Mouse (Mus musculus) stomach, embryonic 16.5 days (tissue): ENCODE measurements around the gene Hcrtr2. TPM values are rescaled to one million over a fixed set of nuclear protein-coding genes. Genes with fewer than 3 reads are reported as not detected.
A peak's percentile ranks its signal among the peaks of the same experiment; 100 is the strongest.

ENCODE experiments used
- ATAC-seq: fragments of 200-750 bp; cut with Nextera tagmentation; 2 replicates; pipeline ENCODE4 v1.8.0; 2017; ENCODE audit warnings: moderate number of reproducible peaks, moderate TSS enrichment; ENCODE audit not compliant: insufficient read depth, low FRiP score
- H3K27ac ChIP-seq: fragments of 300-500 bp; sonication (generic); 2 replicates; pipeline ENCODE4 v1.5.1; 2014; ENCODE audit warnings: low read length
- H3K27me3 ChIP-seq: fragments of 300-500 bp; sonication (generic); 2 replicates; pipeline ENCODE4 v1.6.1; 2014; ENCODE audit warnings: low read length, control low read depth, mixed read lengths; ENCODE audit not compliant: control insufficient read depth, insufficient read depth
- H3K36me3 ChIP-seq: fragments of 300-500 bp; sonication (generic); 2 replicates; pipeline ENCODE4 v1.6.1; 2014; ENCODE audit warnings: low read length; ENCODE audit not compliant: control insufficient read depth, insufficient read depth
- H3K4me1 ChIP-seq: fragments of 300-500 bp; sonication (generic); 2 replicates; pipeline ENCODE4 v1.6.1; 2014; ENCODE audit warnings: low read length, control low read depth, mixed read lengths; ENCODE audit not compliant: control insufficient read depth, insufficient read depth
- H3K4me2 ChIP-seq: fragments of 300-500 bp; sonication (generic); 2 replicates; pipeline ENCODE4 v1.6.1; 2014; ENCODE audit warnings: low read depth, low read length, mixed read lengths
- H3K4me3 ChIP-seq: fragments of 300-500 bp; sonication (generic); replicated peaks from 2 replicates; pipeline ENCODE4 v1.5.1; 2014; ENCODE audit warnings: mild to moderate bottlenecking, low read length
- H3K9ac ChIP-seq: fragments of 300-500 bp; sonication (generic); 2 replicates; pipeline ENCODE4 v1.6.1; 2014; ENCODE audit warnings: low read length
- H3K9me3 ChIP-seq: fragments of 300-500 bp; sonication (generic); replicated peaks from 2 replicates; pipeline ENCODE4 v1.6.1; 2016; ENCODE audit warnings: low read length, control low read depth; ENCODE audit not compliant: control insufficient read depth
- WGBS: fragments of 180-500 bp; shearing (Covaris S2); extraction: QIAGEN DNeasy Blood & Tissue Kit; methylation state at CpG from one replicate; pipeline ENCODE4 v1.1.7; 2014; 5-methylcytosine and 5-hydroxymethylcytosine counted together
- polyA plus RNA-seq: library from polyadenylated mRNA; unstranded; fragments of >200 nt; fragmentation: Nextera tagmentation; extraction: Ambion mirVana; gene quantifications from 2 replicates; pipeline ENCODE4 v1.2.1, GENCODE M21; 2015

Hcrtr2 gene
- polyA plus RNA-seq, 1 experiment from 2014 or later = not detected

DNA sequence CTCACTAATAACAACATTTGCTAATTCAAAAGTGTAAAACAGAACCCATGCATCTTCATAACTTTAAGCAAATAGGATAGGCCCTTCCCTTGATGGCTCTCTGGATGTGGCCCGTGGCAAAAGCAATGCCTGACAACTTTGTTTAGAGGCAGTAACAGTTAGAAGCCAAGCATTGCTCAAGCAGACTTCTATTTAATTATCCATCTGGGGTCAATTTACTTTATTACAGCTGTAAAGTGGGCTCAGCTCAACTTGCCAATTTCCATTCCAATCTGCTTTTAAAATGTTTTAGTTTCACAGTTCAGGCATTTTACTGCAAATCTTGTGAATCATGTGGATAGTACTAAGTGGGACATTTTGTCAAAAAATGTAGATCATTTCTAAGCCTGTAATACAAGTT is 81.3 kb downstream of the Hcrtr2 start:
- no peaks in the 10 kb centered on the region for H3K4me1 ChIP-seq
- ATAC-seq = no peak
- no peaks in the 10 kb centered on the region for H3K36me3 ChIP-seq
- H3K9me3 ChIP-seq = no peaks in the 10 kb centered on the region
- H3K27me3 ChIP-seq = no peaks in the 10 kb centered on the region
- H3K4me2 ChIP-seq = no peak overlapping the region
- no peak overlapping the region for H3K9ac ChIP-seq
- H3K27ac ChIP-seq = no peak overlapping the region
- no peak overlapping the region for H3K4me3 ChIP-seq
- WGBS = 56% methylated on average over 1 of the region's 1 CpGs

DNA sequence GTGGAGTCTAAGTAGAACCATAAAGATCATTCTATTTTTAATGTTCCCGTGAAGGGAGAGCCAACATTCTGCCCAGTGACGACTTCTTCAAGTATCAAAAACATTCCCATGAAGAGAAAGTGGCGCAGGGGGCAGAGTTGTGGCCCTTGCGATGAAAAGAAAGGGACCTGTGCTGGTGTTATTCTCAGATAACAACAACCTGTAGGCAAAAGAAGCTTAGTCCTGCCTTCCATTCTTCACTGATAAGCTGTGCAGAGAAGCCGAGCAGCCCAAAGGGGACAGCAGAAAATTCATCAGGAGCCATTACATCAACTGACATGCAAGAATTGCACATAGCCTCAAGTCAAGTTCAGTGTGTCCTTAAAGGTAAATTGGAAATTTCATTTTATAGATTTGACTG is 85.7 kb downstream of the Hcrtr2 start:
- no peaks in the 10 kb centered on the region for H3K27me3 ChIP-seq
- ATAC-seq = no peak
- no peak overlapping the region for H3K27ac ChIP-seq
- 78% methylated on average over 5 of the region's 5 CpGs for WGBS
- no peaks in the 10 kb centered on the region for H3K36me3 ChIP-seq
- no peaks in the 10 kb centered on the region for H3K9me3 ChIP-seq
- no peak overlapping the region for H3K4me2 ChIP-seq
- no peaks in the 10 kb centered on the region; the same call in 1 of the 2 replicates for H3K4me1 ChIP-seq
- no peak overlapping the region for H3K4me3 ChIP-seq
- no peak overlapping the region for H3K9ac ChIP-seq

DNA sequence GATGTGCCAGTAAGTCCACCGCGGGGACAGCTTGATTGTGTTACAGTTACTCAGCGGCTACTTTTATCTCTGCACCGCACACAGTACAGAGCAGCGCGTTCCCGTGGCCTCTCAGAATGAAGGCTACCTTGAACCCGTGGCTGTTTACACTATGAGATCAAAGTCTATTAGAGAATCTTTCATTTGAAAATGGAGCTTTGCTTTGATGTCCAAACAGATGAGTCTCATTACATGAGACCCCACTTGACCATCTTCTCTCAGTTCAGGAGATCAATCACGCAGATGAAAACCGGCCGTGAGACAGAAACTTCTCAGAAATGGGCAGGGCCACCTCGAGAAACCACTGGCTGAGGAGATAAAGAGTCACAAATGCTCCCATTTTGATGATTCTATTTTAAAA is 86.4 kb downstream of the Hcrtr2 start:
- Histone ChIP-seq H3K36me3 (no peaks in the 10 kb centered on the region), H3K9ac (no peak overlapping the region), H3K4me3 (no peak overlapping the region), H3K4me1 (no peaks in the 10 kb centered on the region; the same call in 1 of the 2 replicates), H3K27me3 (no peaks in the 10 kb centered on the region), H3K4me2 (peak overlapping the region; percentile 88), H3K27ac (no peak overlapping the region), H3K9me3 (no peaks in the 10 kb centered on the region)
- ATAC-seq = no peak
- WGBS = 30% methylated on average over 12 of the region's 12 CpGs

DNA sequence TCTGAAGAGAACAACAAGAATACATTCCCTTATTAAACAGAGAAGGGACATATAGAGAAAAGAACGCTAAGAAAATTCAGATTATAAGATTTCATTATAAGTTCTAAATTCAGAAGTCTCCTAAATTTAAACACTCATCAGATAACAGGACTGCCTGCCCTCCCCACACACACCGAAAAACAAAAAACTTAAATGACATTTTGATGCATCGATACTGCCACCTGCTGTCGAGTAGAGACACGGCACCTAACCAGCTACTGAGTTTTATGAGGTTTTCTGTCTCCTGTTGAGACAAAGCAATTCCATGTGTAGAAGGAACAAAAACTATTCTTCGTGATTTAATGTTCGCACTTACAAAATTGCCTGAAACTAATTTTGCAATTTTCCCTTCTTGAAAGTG is 87.0 kb downstream of the Hcrtr2 start:
- H3K36me3 ChIP-seq = no peaks in the 10 kb centered on the region
- H3K27me3 ChIP-seq = no peaks in the 10 kb centered on the region
- 1% methylated on average over 7 of the region's 7 CpGs for WGBS
- H3K4me1 ChIP-seq = no peaks in the 10 kb centered on the region; the same call in 1 of the 2 replicates
- no peaks in the 10 kb centered on the region for H3K9me3 ChIP-seq
- peak overlapping the region; percentile 88 for H3K4me2 ChIP-seq
- H3K27ac ChIP-seq = no peak overlapping the region
- no peak overlapping the region for H3K9ac ChIP-seq
- ATAC-seq = peak; percentile 68; the same call in 1 of the 2 replicates
- peak overlapping the region; percentile 51 for H3K4me3 ChIP-seq

DNA sequence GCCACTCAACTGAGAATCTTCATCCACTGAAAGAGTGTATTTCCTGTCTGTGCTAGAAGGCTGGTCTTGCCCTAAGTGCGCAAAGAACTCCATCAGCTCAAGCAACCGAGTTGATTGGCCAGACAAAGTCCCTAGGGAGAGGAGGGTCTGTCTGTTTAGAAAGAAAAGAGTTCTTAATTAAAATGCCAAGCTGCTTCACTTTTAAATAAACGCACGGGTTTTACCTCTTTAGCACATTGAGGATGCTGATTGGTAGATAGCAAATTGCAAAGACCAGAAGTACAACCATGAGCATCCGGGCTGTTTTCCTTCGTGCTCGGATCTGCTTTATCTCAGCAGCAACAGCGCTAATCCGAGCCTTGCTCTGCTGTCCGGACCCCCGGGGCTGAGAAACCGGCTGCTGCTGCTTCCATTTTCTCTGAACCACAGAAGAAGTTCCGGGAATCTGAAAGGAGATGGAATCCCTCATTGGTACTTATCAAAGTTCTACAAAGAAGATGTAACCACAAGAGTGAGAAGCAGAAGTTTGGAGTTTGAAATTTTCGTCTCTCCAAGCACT is 87.6 kb downstream of the Hcrtr2 start:
- H3K9ac ChIP-seq = peak overlapping the region; percentile 66

DNA sequence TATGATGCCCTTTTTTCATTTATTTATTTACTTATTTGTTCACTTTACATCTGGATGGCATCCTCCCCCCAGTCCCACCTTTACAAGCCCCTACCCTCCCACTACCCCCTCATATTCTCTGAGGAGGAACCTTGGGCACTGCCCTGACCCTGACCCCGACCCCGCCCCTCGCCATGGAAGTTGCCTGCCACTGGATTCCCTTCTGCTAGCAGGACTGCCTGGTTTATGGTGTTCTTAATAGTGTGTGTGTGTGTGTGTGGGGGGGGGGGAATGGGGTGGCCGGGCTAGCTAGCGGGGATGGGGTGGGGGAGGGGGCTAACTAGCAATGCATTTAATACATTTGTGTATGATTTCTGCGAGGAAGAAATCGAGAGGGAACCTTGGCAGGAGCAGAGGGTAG is 88.8 kb downstream of the Hcrtr2 start:
- H3K27me3 ChIP-seq = no peaks in the 10 kb centered on the region
- no peaks in the 10 kb centered on the region for H3K9me3 ChIP-seq
- H3K4me3 ChIP-seq = no peak overlapping the region
- 49% methylated on average over 7 of the region's 7 CpGs for WGBS
- H3K4me2 ChIP-seq = no peak overlapping the region
- no peak overlapping the region for H3K9ac ChIP-seq
- no peak overlapping the region for H3K27ac ChIP-seq
- H3K4me1 ChIP-seq = no peaks in the 10 kb centered on the region; the same call in 1 of the 2 replicates
- ATAC-seq = no peak
- no peaks in the 10 kb centered on the region for H3K36me3 ChIP-seq

More for the DNA sequence above, 87.6 kb downstream of the Hcrtr2 start:
- Histone ChIP-seq H3K4me1 (no peaks in the 10 kb centered on the region; the same call in 1 of the 2 replicates), H3K36me3 (no peaks in the 10 kb centered on the region), H3K4me3 (peak overlapping the region; percentile 51), H3K4me2 (peak overlapping the region; percentile 88), H3K27ac (peak overlapping the region; percentile 70), H3K9me3 (no peaks in the 10 kb centered on the region), H3K27me3 (no peaks in the 10 kb centered on the region)
- 3% methylated on average over 14 of the region's 14 CpGs for WGBS
- peak; percentile 58; the same call in 1 of the 2 replicates for ATAC-seq

DNA sequence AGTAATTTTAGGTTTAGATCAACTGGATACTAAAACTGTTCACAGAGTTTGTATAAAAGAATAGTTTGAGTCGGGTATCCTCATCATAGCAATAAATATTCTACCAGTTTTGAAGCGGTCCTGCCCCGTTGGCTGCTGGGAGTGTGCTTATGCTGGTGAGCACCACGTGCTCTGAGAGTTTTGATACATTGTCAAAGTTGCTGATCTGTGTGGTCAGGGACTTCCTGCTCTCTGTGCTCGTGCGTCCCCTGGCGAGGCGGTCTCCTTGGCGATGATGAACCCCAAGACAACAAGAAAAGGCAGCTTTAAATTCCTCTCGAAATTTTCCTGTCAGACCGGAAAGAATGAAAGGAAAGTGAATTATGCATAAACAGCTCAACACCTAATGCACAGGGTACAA is 93.3 kb downstream of the Hcrtr2 start:
- WGBS = 48% methylated on average over 11 of the region's 11 CpGs
- Histone ChIP-seq H3K27me3 (no peaks in the 10 kb centered on the region), H3K27ac (no peak overlapping the region), H3K4me3 (no peak overlapping the region), H3K36me3 (no peaks in the 10 kb centered on the region), H3K9me3 (no peaks in the 10 kb centered on the region), H3K4me1 (no peaks in the 10 kb centered on the region), H3K4me2 (peak overlapping the region; percentile 16), H3K9ac (no peak overlapping the region)
- ATAC-seq = no peak

DNA sequence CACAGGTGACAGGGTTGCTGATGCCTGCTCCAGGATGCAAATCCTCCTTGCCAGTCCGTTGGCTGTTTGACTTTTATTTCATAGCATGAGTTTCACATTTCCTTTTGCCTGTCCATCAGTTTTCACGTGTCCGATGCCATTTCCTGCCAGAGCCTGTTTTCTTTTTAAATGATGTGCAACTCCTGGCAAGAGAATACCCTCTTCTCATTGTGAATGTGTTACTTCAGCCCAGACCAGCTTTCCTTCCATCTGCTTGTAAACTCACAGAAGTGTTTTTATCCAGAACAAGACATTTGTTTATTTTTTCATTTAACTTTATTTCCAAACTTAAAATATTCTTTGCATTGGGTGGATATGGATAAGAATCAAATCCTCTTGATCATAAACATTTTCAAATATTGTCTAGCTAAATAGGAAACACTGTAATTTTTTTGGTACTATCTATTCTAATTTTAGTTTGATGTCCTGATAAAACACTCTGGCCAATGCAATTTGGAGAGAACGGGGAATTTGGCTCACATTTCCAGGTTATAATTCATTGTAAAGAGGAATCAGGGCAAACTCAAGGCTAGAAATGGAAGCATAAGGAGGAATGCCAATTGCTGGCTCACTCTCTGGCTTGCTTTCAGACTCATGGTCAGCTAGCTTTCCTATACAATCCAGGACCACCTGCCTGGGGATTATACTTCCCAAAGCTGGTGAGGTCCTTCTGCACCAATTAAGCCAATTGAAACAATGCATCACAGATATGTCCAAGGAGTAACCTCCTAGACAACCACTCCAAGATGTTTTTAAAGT is 106.3 kb downstream of the Hcrtr2 start:
- H3K27me3 ChIP-seq = no peaks in the 10 kb centered on the region
- H3K4me2 ChIP-seq = no peak overlapping the region
- H3K36me3 ChIP-seq = no peaks in the 10 kb centered on the region
- no peak overlapping the region for H3K27ac ChIP-seq
- 53% methylated on average over 4 of the region's 4 CpGs for WGBS
- no peak for ATAC-seq
- no peaks in the 10 kb centered on the region for H3K4me1 ChIP-seq
- H3K4me3 ChIP-seq = no peak overlapping the region
- no peak overlapping the region for H3K9ac ChIP-seq
- H3K9me3 ChIP-seq = no peaks in the 10 kb centered on the region

DNA sequence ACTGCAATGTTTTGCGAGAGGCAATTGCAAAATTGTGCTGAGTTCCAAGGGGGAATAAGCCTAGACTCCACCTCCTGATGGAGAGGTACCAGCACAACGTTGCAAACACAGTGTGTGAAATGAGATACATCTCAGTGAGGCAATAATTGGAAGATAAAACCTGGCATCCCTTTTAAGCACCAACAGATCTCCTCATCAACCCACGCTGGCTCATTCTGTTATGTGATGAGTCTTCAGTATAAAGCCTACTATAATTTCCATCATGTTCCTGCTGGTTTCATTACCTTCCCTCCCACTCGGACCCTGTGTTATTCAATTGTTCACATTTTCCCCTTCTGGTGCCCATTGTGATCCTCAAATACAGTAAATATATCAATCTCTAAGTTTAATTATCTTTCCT is 109.0 kb downstream of the Hcrtr2 start:
- Histone ChIP-seq H3K4me3 (no peak overlapping the region), H3K36me3 (no peaks in the 10 kb centered on the region), H3K9me3 (no peaks in the 10 kb centered on the region), H3K4me2 (no peak overlapping the region), H3K4me1 (no peaks in the 10 kb centered on the region), H3K9ac (no peak overlapping the region), H3K27ac (no peak overlapping the region), H3K27me3 (no peaks in the 10 kb centered on the region)
- WGBS = 69% methylated on average over 4 of the region's 4 CpGs
- no peak for ATAC-seq
